In genomic region chr2:32304145-32304832, GRCm38 (mm10) we compare ENCODE assay signal across 8 mouse cellular contexts. TPM values are rescaled to one million over a fixed set of nuclear protein-coding genes. Genes with fewer than 3 reads are reported as not detected.
A peak's percentile ranks its signal among the peaks of the same experiment; 100 is the strongest.
DNase-seq lines count a peak whose midpoint lies in the region; ATAC-seq and TF ChIP-seq lines count a peak whose summit lies in the region.

No protein-coding gene starts in this region.

- peak; percentile 25 for ATAC-seq in frontal cortex, adult (ENCODE audit: low TSS enrichment)
- ATAC-seq in intestine, embryonic 16.5 days, result peak; percentile 48; the same call in 1 of the 2 replicates
- peak; percentile 49; the same call in 1 of the 2 replicates for ATAC-seq in stomach, postnatal 0 days (ENCODE audit: low FRiP score, low TSS enrichment)

- no peaks in the 10 kb centered on the region for H3K27me3 ChIP-seq in embryonic facial prominence, embryonic 10.5 days (replicated peaks; ENCODE audit: low read depth, poor library complexity, severe bottlenecking)
- H3K27me3 ChIP-seq in intestine, embryonic 16.5 days (replicated peaks; ENCODE audit: control insufficient read depth, insufficient read depth, low read length), result no peaks in the 10 kb centered on the region
- no peaks in the 10 kb centered on the region for H3K27me3 ChIP-seq in stomach, postnatal 0 days (ENCODE audit: control insufficient read depth, insufficient read depth, low read length)

- 56% methylated on average over 8 of the region's 8 CpGs for WGBS in embryonic facial prominence, embryonic 10.5 days
- 53% methylated on average over 8 of the region's 8 CpGs for WGBS in intestine, embryonic 16.5 days
- WGBS in stomach, postnatal 0 days, result 56% methylated on average over 8 of the region's 8 CpGs

- no peak overlapping the region for H3K9ac ChIP-seq in intestine, embryonic 16.5 days (ENCODE audit: low read depth, low read length)
- H3K9ac ChIP-seq in stomach, postnatal 0 days (ENCODE audit: low read length), result no peak overlapping the region

- no peak overlapping the region for H3K4me2 ChIP-seq in intestine, embryonic 16.5 days (ENCODE audit: low read depth, low read length)
- H3K4me2 ChIP-seq in stomach, postnatal 0 days (replicated peaks; ENCODE audit: low read depth), result no peak overlapping the region

- H3K4me3 ChIP-seq in embryonic facial prominence, embryonic 10.5 days, result peak overlapping the region; percentile 11; the same call in 1 of the 2 replicates
- H3K4me3 ChIP-seq in intestine, embryonic 16.5 days (ENCODE audit: low read length), result no peak overlapping the region
- H3K4me3 ChIP-seq in stomach, postnatal 0 days (ENCODE audit: low read depth, low read length), result no peak overlapping the region

- H3K27ac ChIP-seq in embryonic facial prominence, embryonic 10.5 days (replicated peaks), result peak overlapping the region; percentile 65
- H3K27ac ChIP-seq in intestine, embryonic 16.5 days (ENCODE audit: low read length), result no peak overlapping the region
- H3K27ac ChIP-seq in stomach, postnatal 0 days (replicated peaks), result no peak overlapping the region

- peaks cover 21% of the 10 kb centered on the region for H3K4me1 ChIP-seq in embryonic facial prominence, embryonic 10.5 days
- no peaks in the 10 kb centered on the region for H3K4me1 ChIP-seq in intestine, embryonic 16.5 days (ENCODE audit: control insufficient read depth, insufficient read depth, low read length)
- no peaks in the 10 kb centered on the region for H3K4me1 ChIP-seq in stomach, postnatal 0 days (replicated peaks; ENCODE audit: control insufficient read depth, insufficient read depth)

- no peaks in the 10 kb centered on the region for H3K9me3 ChIP-seq in embryonic facial prominence, embryonic 10.5 days
- H3K9me3 ChIP-seq in intestine, embryonic 16.5 days (ENCODE audit: control insufficient read depth, low read length), result no peaks in the 10 kb centered on the region
- H3K9me3 ChIP-seq in stomach, postnatal 0 days (ENCODE audit: control insufficient read depth, low read length), result no peaks in the 10 kb centered on the region

- peak; percentile 83 for TF ChIP-seq CTCF in stomach, postnatal 0 days (IDR thresholded peaks at IDR 0.05; ENCODE audit: low read depth)

- H3K36me3 ChIP-seq in embryonic facial prominence, embryonic 10.5 days (replicated peaks), result peaks cover 98% of the 10 kb centered on the region
- H3K36me3 ChIP-seq in intestine, embryonic 16.5 days (ENCODE audit: control insufficient read depth, insufficient read depth, low read length), result peaks cover 24% of the 10 kb centered on the region
- peaks cover 36% of the 10 kb centered on the region for H3K36me3 ChIP-seq in stomach, postnatal 0 days (ENCODE audit: control insufficient read depth, insufficient read depth, low read length)

- DNase-seq in frontal cortex, postnatal 25 days (ENCODE audit: low spot score in 2 of 2), result no peak
- peak; percentile 45 for DNase-seq in urinary bladder, postnatal 25 days (ENCODE audit: low spot score)
- DNase-seq in urinary bladder, postnatal 4 days (ENCODE audit: low spot score in 2 of 2), result no peak
- peak; percentile 82 for DNase-seq in embryonic facial prominence, embryonic 10.5 days (ENCODE audit: low spot score)
- DNase-seq in lung, postnatal 36 days, result peak; percentile 61
- peak; percentile 71 for DNase-seq in stomach, postnatal 0 days (ENCODE audit: low spot score)

- no peak for TF ChIP-seq EP300 in stomach, postnatal 0 days (optimal IDR thresholded peaks at IDR 0.05)

RNA-seq across cellular contexts. Expression of gene Swi5, which starts 16.4 kb away (rescaled TPM):
- polyA plus RNA-seq in embryonic facial prominence, embryonic 10.5 days (2016; fragmentation: Nextera tagmentation; extraction: Ambion mirVana), result 522 and 535 TPM in 2 replicates
- polyA plus RNA-seq in intestine, embryonic 16.5 days (2015; fragmentation: Nextera tagmentation; extraction: Ambion mirVana), result 342 and 377 TPM in 2 replicates
- 254 and 313 TPM in 2 replicates for polyA plus RNA-seq in stomach, postnatal 0 days (2015; fragmentation: Nextera tagmentation; extraction: Ambion mirVana)

RNA-seq across cellular contexts. Expression of gene Golga2, which starts 17.1 kb away (rescaled TPM):
- polyA plus RNA-seq in embryonic facial prominence, embryonic 10.5 days (2016; fragmentation: Nextera tagmentation; extraction: Ambion mirVana), result 20.2 and 22.5 TPM in 2 replicates
- 21.5 and 21.6 TPM in 2 replicates for polyA plus RNA-seq in intestine, embryonic 16.5 days (2015; fragmentation: Nextera tagmentation; extraction: Ambion mirVana)
- 18.1 and 18.5 TPM in 2 replicates for polyA plus RNA-seq in stomach, postnatal 0 days (2015; fragmentation: Nextera tagmentation; extraction: Ambion mirVana)

RNA-seq across cellular contexts. Expression of gene Uck1, which starts 44.3 kb away (rescaled TPM):
- 74.7 and 84.0 TPM in 2 replicates for polyA plus RNA-seq in embryonic facial prominence, embryonic 10.5 days (2016; fragmentation: Nextera tagmentation; extraction: Ambion mirVana)
- polyA plus RNA-seq in intestine, embryonic 16.5 days (2015; fragmentation: Nextera tagmentation; extraction: Ambion mirVana), result 72.4 and 74.4 TPM in 2 replicates
- polyA plus RNA-seq in stomach, postnatal 0 days (2015; fragmentation: Nextera tagmentation; extraction: Ambion mirVana), result 32.2 and 34.8 TPM in 2 replicates

RNA-seq across cellular contexts. Expression of gene Ciz1, which starts 47.8 kb away (rescaled TPM):
- polyA plus RNA-seq in embryonic facial prominence, embryonic 10.5 days (2016; fragmentation: Nextera tagmentation; extraction: Ambion mirVana), result 65.8 and 66.4 TPM in 2 replicates
- polyA plus RNA-seq in intestine, embryonic 16.5 days (2015; fragmentation: Nextera tagmentation; extraction: Ambion mirVana), result 47.1 and 51.4 TPM in 2 replicates
- 14.0 and 16.1 TPM in 2 replicates for polyA plus RNA-seq in stomach, postnatal 0 days (2015; fragmentation: Nextera tagmentation; extraction: Ambion mirVana)

RNA-seq across cellular contexts. Expression of gene Dnm1, which starts 48.8 kb away (rescaled TPM):
- 20.7 and 23.5 TPM in 2 replicates for polyA plus RNA-seq in embryonic facial prominence, embryonic 10.5 days (2016; fragmentation: Nextera tagmentation; extraction: Ambion mirVana)
- 11.8 and 12.5 TPM in 2 replicates for polyA plus RNA-seq in intestine, embryonic 16.5 days (2015; fragmentation: Nextera tagmentation; extraction: Ambion mirVana)
- polyA plus RNA-seq in stomach, postnatal 0 days (2015; fragmentation: Nextera tagmentation; extraction: Ambion mirVana), result 5.6 and 6.2 TPM in 2 replicates

Comparison
In these comparisons a context has a peak if more than half of its experiments do, and no peak if none do; other contexts are left out.
1. DNase-seq: peak in urinary bladder, postnatal 25 days (single experiment), embryonic facial prominence, embryonic 10.5 days (single experiment), lung, postnatal 36 days (single experiment) and stomach, postnatal 0 days (single experiment); none in frontal cortex, postnatal 25 days (0 of 2) and urinary bladder, postnatal 4 days (0 of 2).
2. Peak in every context shown above with its lines, with median percentiles within 50 percentile points of each other: ATAC-seq.